ENCODE assay signal across 8 mouse cellular contexts in genomic region chr4:59804754-59805153, GRCm38 (mm10). TPM values are rescaled to one million over a fixed set of nuclear protein-coding genes. Genes with fewer than 3 reads are reported as not detected.
A peak's percentile ranks its signal among the peaks of the same experiment; 100 is the strongest.
DNase-seq lines count a peak whose midpoint lies in the region; ATAC-seq lines count a peak whose summit lies in the region.

No protein-coding gene starts in this region.

- H3K27me3 ChIP-seq in forebrain, embryonic 16.5 days (replicated peaks; ENCODE audit: control insufficient read depth, insufficient read depth, low read length), result no peaks in the 10 kb centered on the region
- H3K27me3 ChIP-seq in liver, embryonic 15.5 days, result no peaks in the 10 kb centered on the region

- DNase-seq in heart, adult 11 months, result peak; percentile 30
- no peak for DNase-seq in heart, postnatal 25 days (ENCODE audit: low spot score)
- peak; percentile 88 for DNase-seq in A20 (ENCODE audit: low read depth, low spot score)
- DNase-seq in adrenal gland, postnatal 14 days, result no peak
- DNase-seq in left cerebral cortex, postnatal 10 days (ENCODE audit: extremely low spot score in 1 of 2, low spot score in 2 of 2), result no peak

- peak overlapping the region; percentile 92; the same call in 1 of the 2 replicates for H3K4me3 ChIP-seq in forebrain, embryonic 16.5 days (replicated peaks; ENCODE audit: low read length)
- H3K4me3 ChIP-seq in liver, embryonic 15.5 days (replicated peaks), result peak overlapping the region; percentile 91

- no peak overlapping the region for H3K9ac ChIP-seq in forebrain, embryonic 16.5 days (replicated peaks; ENCODE audit: low read depth, low read length)
- H3K9ac ChIP-seq in liver, embryonic 15.5 days, result no peak overlapping the region

- intact Hi-C loops in heart, postnatal 25 days (cut with DNase I), result loop anchor here (2.0 to 5.0 kb wide), 3 partner anchors 20 to 68 kb away; no protein-coding TSS in a partner anchor
- intact Hi-C loops in left cerebral cortex, postnatal 10 days (cut with DNase I), result no loop called here

- H3K36me3 ChIP-seq in forebrain, embryonic 16.5 days (ENCODE audit: control insufficient read depth, insufficient read depth), result no peaks in the 10 kb centered on the region
- no peaks in the 10 kb centered on the region for H3K36me3 ChIP-seq in liver, embryonic 15.5 days (replicated peaks)

- WGBS in forebrain, embryonic 16.5 days, result 64% methylated on average over 1 of the region's 1 CpGs
- WGBS in liver, embryonic 15.5 days (ENCODE audit: insufficient replicate concordance), result 37% methylated on average over 1 of the region's 1 CpGs

- H3K4me1 ChIP-seq in forebrain, embryonic 16.5 days (replicated peaks; ENCODE audit: control insufficient read depth, insufficient read depth, low read length), result peaks cover 12% of the 10 kb centered on the region
- peaks cover 61% of the 10 kb centered on the region for H3K4me1 ChIP-seq in liver, embryonic 15.5 days (replicated peaks)

- no peak for ATAC-seq in forebrain, embryonic 16.5 days
- ATAC-seq in liver, embryonic 15.5 days (ENCODE audit: insufficient read depth), result no peak
- no peak for ATAC-seq in inflammation-experienced regulatory T-cells, adult 6 months

- H3K27ac ChIP-seq in forebrain, embryonic 16.5 days (ENCODE audit: low read length), result no peak overlapping the region
- peak overlapping the region; percentile 79 for H3K27ac ChIP-seq in liver, embryonic 15.5 days (replicated peaks)

- H3K4me2 ChIP-seq in forebrain, embryonic 16.5 days (ENCODE audit: low read length), result peak overlapping the region; percentile 96
- peak overlapping the region; percentile 99 for H3K4me2 ChIP-seq in liver, embryonic 15.5 days

- H3K9me3 ChIP-seq in forebrain, embryonic 16.5 days (ENCODE audit: control insufficient read depth, low read length), result no peaks in the 10 kb centered on the region
- H3K9me3 ChIP-seq in liver, embryonic 15.5 days (replicated peaks), result no peaks in the 10 kb centered on the region

RNA-seq across cellular contexts. Expression of gene Snx30, which starts 0.9 kb away (rescaled TPM):
- 1 to 10 TPM; 6.0 to 7.9 TPM for total RNA-seq in heart, postnatal 25 days (2021)
- 8.5 and 8.9 TPM in 2 replicates for polyA plus RNA-seq in forebrain, embryonic 16.5 days (2015; fragmentation: Nextera tagmentation; extraction: Ambion mirVana)
- 3.7 and 4.3 TPM in 2 replicates for polyA plus RNA-seq in liver, embryonic 15.5 days (2015; fragmentation: Nextera tagmentation; extraction: Ambion mirVana)
- polyA plus RNA-seq in inflammation-experienced regulatory T-cells, adult 6 months (2017; shearing (Covaris generic)), result 1 to 10 TPM; 2.6 to 3.6 (median 2.8) TPM
- total RNA-seq in adrenal gland, postnatal 14 days (2021), result 7.3 and 9.5 TPM in 2 replicates
- 10 to 100 TPM; 44.2 to 46.4 TPM for total RNA-seq in left cerebral cortex, postnatal 10 days (2021)

RNA-seq across cellular contexts. Expression of gene Inip, which starts 3.4 kb away (rescaled TPM):
- total RNA-seq in heart, postnatal 25 days (2021), result 10 to 100 TPM in 1 of 2 experiments, 1 to 10 TPM in 1; 9.3 to 10.9 TPM
- 73.6 and 81.3 TPM in 2 replicates for polyA plus RNA-seq in forebrain, embryonic 16.5 days (2015; fragmentation: Nextera tagmentation; extraction: Ambion mirVana)
- 16.5 and 17.3 TPM in 2 replicates for polyA plus RNA-seq in liver, embryonic 15.5 days (2015; fragmentation: Nextera tagmentation; extraction: Ambion mirVana)
- 10 to 100 TPM; 48.4 to 49.9 (median 49.5) TPM for polyA plus RNA-seq in inflammation-experienced regulatory T-cells, adult 6 months (2017; shearing (Covaris generic))
- 14.2 and 19.3 TPM in 2 replicates for total RNA-seq in adrenal gland, postnatal 14 days (2021)
- 10 to 100 TPM; 22.3 to 23.6 TPM for total RNA-seq in left cerebral cortex, postnatal 10 days (2021)

Comparison
In these comparisons a context has a peak if more than half of its experiments do, and no peak if none do; other contexts are left out.
1. DNase-seq: peak in heart, adult 11 months (single experiment) and A20 (single experiment); none in heart, postnatal 25 days (single experiment), adrenal gland, postnatal 14 days (single experiment) and left cerebral cortex, postnatal 10 days (0 of 2).